Mouse (Mus musculus) MEL (cell line): ENCODE results near the gene Fam213a. TPM values are rescaled to one million over a fixed set of nuclear protein-coding genes. Genes with fewer than 3 reads are reported as not detected.

ENCODE experiments used
- DNase-seq: peaks from one replicate; pipeline ENCODE4 v3.0.0; 2011; ENCODE audit warnings: low read depth, low spot score
- H3K27ac ChIP-seq: 2 replicates; pipeline ENCODE4 v1.5.1; 2012; ENCODE audit warnings: low read depth, mild to moderate bottlenecking, control low read depth, low read length, moderate library complexity; ENCODE audit not compliant: control insufficient read depth
- H3K27me3 ChIP-seq, 2 experiments: fragments of 150-350 bp in 1 of 2; sonication (generic) in 1 of 2; 2 replicates each; pipeline ENCODE4 v1.6.1; 2012; ENCODE audit warnings: low read length in 2 of 2, mild to moderate bottlenecking in 2 of 2, improper control_type of control experiment in 1 of 2, moderate library complexity in 1 of 2; ENCODE audit not compliant: insufficient read depth in 2 of 2, control insufficient read depth in 1 of 2
- H3K36me3 ChIP-seq, 2 experiments: 2 replicates each; pipeline ENCODE4 v1.6.1; 2012 to 2014; ENCODE audit warnings: low read length in 2 of 2, improper control_type of control experiment in 1 of 2, inconsistent platforms in 1 of 2, mild to moderate bottlenecking in 1 of 2; ENCODE audit not compliant: insufficient read depth in 2 of 2, control insufficient read depth in 1 of 2
- H3K4me1 ChIP-seq, 2 experiments: fragments of 150-350 bp in 1 of 2; sonication (generic) in 1 of 2; 2 replicates each; pipeline ENCODE4 v1.6.1; 2012; ENCODE audit warnings: low read length in 2 of 2, improper control_type of control experiment in 1 of 2, mild to moderate bottlenecking in 1 of 2; ENCODE audit not compliant: insufficient read depth in 2 of 2, control insufficient read depth in 1 of 2
- H3K4me3 ChIP-seq, 2 experiments: fragments of 150-350 bp in 1 of 2; sonication (generic) in 1 of 2; 2 replicates each; pipeline ENCODE4 v1.5.1; 2012; ENCODE audit warnings: low read depth in 2 of 2, low read length in 2 of 2, mild to moderate bottlenecking in 2 of 2, moderate library complexity in 2 of 2, control low read depth in 1 of 2, improper control_type of control experiment in 1 of 2; ENCODE audit not compliant: control insufficient read depth in 1 of 2, insufficient read depth in 1 of 2
- H3K79me2 ChIP-seq: 2 replicates; pipeline ENCODE4 v1.6.1; 2012; ENCODE audit warnings: mild to moderate bottlenecking, low read length, moderate library complexity; ENCODE audit not compliant: control insufficient read depth, poor library complexity, insufficient read depth
- H3K9ac ChIP-seq: 2 replicates; pipeline ENCODE4 v1.6.1; 2012; ENCODE audit warnings: low read depth, mild to moderate bottlenecking, control low read depth, low read length, moderate library complexity; ENCODE audit not compliant: control insufficient read depth, poor library complexity, severe bottlenecking
- H3K9me3 ChIP-seq: fragments of 150-350 bp; sonication (generic); replicated peaks from 2 replicates; pipeline ENCODE4 v1.6.1; 2012; ENCODE audit warnings: mild to moderate bottlenecking, low read length, improper control_type of control experiment, moderate library complexity; ENCODE audit not compliant: insufficient read depth
- BHLHE40 ChIP-seq: IDR thresholded peaks from 2 replicates; pipeline ENCODE4 v1.6.1; 2012; ENCODE audit warnings: low read depth, mild to moderate bottlenecking, inconsistent platforms, low read length, improper control_type of control experiment, borderline replicate concordance
- CTCF ChIP-seq, 3 experiments: IDR thresholded peaks in 2 of 3; conservative IDR thresholded peaks in 1 of 3; 2 replicates each; pipeline ENCODE4 v1.5.1; 2011 to 2012; ENCODE audit warnings: low read length in 3 of 3, low read depth in 2 of 3, mild to moderate bottlenecking in 2 of 3, improper control_type of control experiment in 1 of 3, inconsistent platforms in 1 of 3, mixed read lengths in 1 of 3, moderate library complexity in 1 of 3; ENCODE audit not compliant: control insufficient read depth in 1 of 3, insufficient read depth in 1 of 3, poor library complexity in 1 of 3, severe bottlenecking in 1 of 3
- E2F4 ChIP-seq: IDR thresholded peaks from 2 replicates; pipeline ENCODE4 v1.6.1; 2011; ENCODE audit warnings: low read depth, low read length, improper control_type of control experiment, borderline replicate concordance
- ELF1 ChIP-seq: IDR thresholded peaks from 2 replicates; pipeline ENCODE4 v1.6.1; 2014; ENCODE audit warnings: low read depth, mild to moderate bottlenecking, inconsistent platforms, low read length, improper control_type of control experiment, moderate library complexity
- EP300 ChIP-seq, 2 experiments: IDR thresholded peaks; 2 replicates each; pipeline ENCODE4 v1.6.1; 2011; ENCODE audit warnings: improper control_type of control experiment in 2 of 2, low read length in 2 of 2, low read depth in 1 of 2, mild to moderate bottlenecking in 1 of 2
- GABPA ChIP-seq: IDR thresholded peaks from 2 replicates; pipeline ENCODE4 v1.6.1; 2012; ENCODE audit warnings: low read depth, mild to moderate bottlenecking, inconsistent platforms, low read length, improper control_type of control experiment, moderate library complexity
- GATA1 ChIP-seq: IDR thresholded peaks from 2 replicates; pipeline ENCODE4 v1.6.1; 2011; ENCODE audit warnings: low read depth, low read length, improper control_type of control experiment
- HCFC1 ChIP-seq: IDR thresholded peaks from 2 replicates; pipeline ENCODE4 v1.6.1; 2012; ENCODE audit warnings: low read depth, mild to moderate bottlenecking, inconsistent platforms, low read length, improper control_type of control experiment, moderate library complexity
- MAFK ChIP-seq: IDR thresholded peaks from 2 replicates; pipeline ENCODE4 v1.6.1; 2011; ENCODE audit warnings: low read depth, mild to moderate bottlenecking, low read length, improper control_type of control experiment, borderline replicate concordance
- MAX ChIP-seq: IDR thresholded peaks from 2 replicates; pipeline ENCODE4 v1.6.1; 2011; ENCODE audit warnings: low read length, improper control_type of control experiment
- MYB ChIP-seq: IDR thresholded peaks from 2 replicates; pipeline ENCODE4 v1.6.1; 2011; ENCODE audit warnings: mild to moderate bottlenecking, low read depth, low read length, improper control_type of control experiment
- NRF1 ChIP-seq: IDR thresholded peaks from 2 replicates; pipeline ENCODE4 v1.6.1; 2014; ENCODE audit warnings: low read depth, mild to moderate bottlenecking, inconsistent platforms, low read length, improper control_type of control experiment, moderate library complexity; ENCODE audit not compliant: poor library complexity, insufficient read depth, severe bottlenecking
- POLR2AphosphoS2 ChIP-seq: IDR thresholded peaks from 2 replicates; pipeline ENCODE4 v1.6.1; 2011; ENCODE audit warnings: low read length, improper control_type of control experiment
- SMC3 ChIP-seq: IDR thresholded peaks from 2 replicates; pipeline ENCODE4 v1.6.1; 2011; ENCODE audit warnings: low read depth, low read length, improper control_type of control experiment
- TAL1 ChIP-seq: IDR thresholded peaks from 2 replicates; pipeline ENCODE4 v1.6.1; 2012; ENCODE audit warnings: mild to moderate bottlenecking, inconsistent platforms, low read length, moderate library complexity, mixed read lengths
- TCF12 ChIP-seq: IDR thresholded peaks from 2 replicates; pipeline ENCODE4 v1.6.1; 2014; ENCODE audit warnings: low read depth, mild to moderate bottlenecking, inconsistent platforms, low read length, improper control_type of control experiment, moderate library complexity
- USF1 ChIP-seq: IDR thresholded peaks from 2 replicates; pipeline ENCODE4 v1.6.1; 2014; ENCODE audit warnings: low read depth, mild to moderate bottlenecking, inconsistent platforms, low read length, improper control_type of control experiment, moderate library complexity
- ZC3H11A ChIP-seq: IDR thresholded peaks from 2 replicates; pipeline ENCODE4 v1.6.1; 2012; ENCODE audit warnings: low read depth, mild to moderate bottlenecking, inconsistent platforms, low read length, improper control_type of control experiment
- ZMIZ1 ChIP-seq: IDR thresholded peaks from 2 replicates; pipeline ENCODE4 v1.6.1; 2012; ENCODE audit warnings: low read depth, mild to moderate bottlenecking, inconsistent platforms, low read length, improper control_type of control experiment, moderate library complexity
- ZNF384 ChIP-seq: IDR thresholded peaks from 2 replicates; pipeline ENCODE4 v1.6.1; 2012; ENCODE audit warnings: low read depth, mild to moderate bottlenecking, inconsistent platforms, low read length, improper control_type of control experiment
- polyA plus RNA-seq, 2 experiments: library from polyadenylated mRNA; stranded (reverse) in 1 of 2; unstranded in 1 of 2; fragments of >175 nt in 1 of 2; fragments of >200 nt in 1 of 2; gene quantifications; 2 replicates each; pipeline versions ENCODE4 v1.2.1 to v1.2.4; 2012; ENCODE audit warnings: low replicate concordance in 2 of 2, low read depth in 1 of 2; ENCODE audit not compliant: insufficient read length in 2 of 2, insufficient read depth in 1 of 2, missing spikeins in 1 of 2
- total RNA-seq: library from RNA; depleted of rRNA; stranded (reverse); fragments of 300-350 nt; gene quantifications from 2 replicates; pipeline ENCODE4 v1.2.3, GENCODE M21; 2012

Gene Fam213a
- total and polyA plus RNA-seq, 3 experiments, result 19.2 to 28.5 TPM; not detected in 1

DNA sequence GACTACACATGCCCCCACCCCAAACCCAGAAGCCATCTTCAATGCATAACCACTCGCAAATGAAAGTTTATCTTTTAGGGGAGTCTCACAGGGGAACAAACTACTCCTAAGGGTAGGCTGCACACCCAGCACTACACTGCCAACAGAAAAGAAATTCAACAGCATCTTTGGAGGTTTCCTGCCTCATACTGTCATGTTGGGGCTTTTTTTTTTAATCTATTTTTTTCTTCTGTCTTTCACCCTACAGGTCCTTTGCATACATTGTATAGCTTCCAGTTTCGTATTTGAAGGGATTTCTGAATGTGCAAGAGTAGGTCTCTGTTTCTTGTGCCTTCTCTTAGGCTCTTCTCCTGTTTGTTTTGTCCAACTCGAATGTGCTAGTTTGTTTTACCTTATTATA, 61.3 kb downstream of the Fam213a start:
- Histone ChIP-seq H3K4me3 (no peak overlapping the region), H3K79me2 (peaks cover 7% of the 10 kb centered on the region; the same call in 1 of the 2 replicates), H3K27me3 (no peaks in the 10 kb centered on the region), H3K36me3 (peaks cover 0 to 4% of the 10 kb centered on the region in 2 experiments; a peak in 2 of 4 replicates), H3K27ac (no peak overlapping the region), H3K9ac (no peak overlapping the region), H3K4me1 (peaks cover 3 to 17% of the 10 kb centered on the region in 2 experiments; a peak in 3 of 4 replicates), H3K9me3 (no peaks in the 10 kb centered on the region)
- no peak for DNase-seq
- TF ChIP-seq ZMIZ1 (no peak), CTCF (IDR thresholded peaks at IDR 0.05 in 2 of 3, conservative IDR thresholded peaks at IDR 0.05 in 1 of 3; ENCODE audit: control insufficient read depth in 1 of 3, insufficient read depth in 1 of 3, low read depth in 2 of 3, low read length in 3 of 3, poor library complexity in 1 of 3, severe bottlenecking in 1 of 3) (no peak), ZC3H11A (no peak), E2F4 (no peak), SMC3 (no peak), BHLHE40 (no peak), POLR2AphosphoS2 (no peak), HCFC1 (no peak), TCF12 (no peak), ELF1 (no peak), MYB (no peak), GABPA (no peak), NRF1 (no peak), EP300 (IDR thresholded peaks at IDR 0.05; ENCODE audit: low read depth in 1 of 2, low read length in 2 of 2) (no peak), ZNF384 (no peak), TAL1 (no peak), USF1 (no peak), MAX (no peak), GATA1 (no peak)

DNA sequence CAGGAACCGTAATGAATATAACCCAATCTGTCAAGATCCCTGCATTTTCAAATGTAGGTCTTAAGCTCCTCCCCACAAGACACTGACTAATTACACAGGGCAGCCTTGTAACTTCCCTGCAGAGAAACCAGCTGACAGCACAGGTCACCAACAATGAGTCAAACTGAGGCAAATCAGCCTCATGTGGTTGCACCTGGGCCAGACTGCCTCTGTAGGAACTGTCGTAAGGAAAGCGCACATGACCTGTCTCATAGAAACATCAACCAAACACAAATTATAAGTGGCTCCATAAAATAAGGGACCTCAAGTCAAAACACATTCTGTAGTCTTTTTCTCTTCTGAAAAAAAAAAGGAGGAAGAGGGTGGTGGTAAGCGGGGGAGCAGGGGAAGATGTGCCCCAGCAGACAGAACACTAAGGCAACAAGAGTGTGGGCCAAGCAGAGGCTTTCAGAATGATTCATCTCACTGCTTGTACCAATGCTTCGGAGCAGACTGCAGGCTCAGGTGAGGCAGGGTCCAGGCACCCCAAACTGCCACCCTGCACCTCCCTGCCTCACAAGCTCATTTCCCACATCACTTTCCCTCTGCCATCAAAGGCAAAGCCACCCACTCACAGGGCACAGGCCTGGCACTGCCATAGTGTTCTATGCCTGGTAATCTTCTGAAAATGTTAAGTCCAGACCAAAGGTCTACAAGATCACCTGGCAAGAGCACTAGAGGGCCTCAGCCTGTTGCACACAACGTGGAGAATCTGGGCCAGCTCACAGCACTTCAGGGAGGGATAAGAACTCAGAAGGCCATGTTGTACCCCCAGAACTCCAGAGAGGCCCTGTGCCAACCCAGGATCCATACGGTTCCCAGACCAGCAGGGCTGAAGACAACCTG, 63.6 kb downstream of the Fam213a start:
- no peak overlapping the region for H3K4me3 ChIP-seq
- H3K9ac ChIP-seq, result no peak overlapping the region

More for the DNA sequence above, 63.6 kb downstream of the Fam213a start:
- H3K27me3 ChIP-seq, result no peaks in the 10 kb centered on the region
- peaks cover 4% of the 10 kb centered on the region; the same call in 1 of the 2 replicates for H3K79me2 ChIP-seq
- H3K4me1 ChIP-seq, result peaks cover 3 to 20% of the 10 kb centered on the region in 2 experiments; a peak in 3 of 4 replicates
- TF ChIP-seq MAFK (no peak), ZNF384 (peak; percentile 67)
- H3K27ac ChIP-seq, result no peak overlapping the region
- peaks cover 0 to 10% of the 10 kb centered on the region in 2 experiments; a peak in 2 of 4 replicates for H3K36me3 ChIP-seq
- no peak for DNase-seq
- H3K9me3 ChIP-seq, result no peaks in the 10 kb centered on the region
